Mouse (Mus musculus) CD4-positive, CD25-positive, alpha-beta regulatory T cell, adult 4 months (primary cell): ENCODE results near the gene Tfb1m. TPM values are rescaled to one million over a fixed set of nuclear protein-coding genes. Genes with fewer than 3 reads are reported as not detected.

ENCODE experiments used
- ATAC-seq: one replicate; pipeline ENCODE4 v1.8.0; 2017
- polyA plus RNA-seq, 2 experiments: library from polyadenylated mRNA; unstranded; fragments of 100-300 nt; shearing (Covaris generic); gene quantifications; one replicate each; pipeline ENCODE4 v1.2.1; 2017

Gene Tfb1m
- polyA plus RNA-seq, 2 experiments from 2014 or later: 9.7 to 10.0 TPM

- peak; percentile 80 for ATAC-seq
Observed at GRCm38 (mm10) chr17:3509841-3510240, 47.7 kb downstream of the Tfb1m start.

- peak; percentile 49 for ATAC-seq
Observed at GRCm38 (mm10) chr17:3506508-3506907, 51.1 kb downstream of the Tfb1m start.

GRCm38 (mm10) chr17:3505711-3506110 is 51.9 kb downstream of the Tfb1m start:
- no peak for ATAC-seq

DNA sequence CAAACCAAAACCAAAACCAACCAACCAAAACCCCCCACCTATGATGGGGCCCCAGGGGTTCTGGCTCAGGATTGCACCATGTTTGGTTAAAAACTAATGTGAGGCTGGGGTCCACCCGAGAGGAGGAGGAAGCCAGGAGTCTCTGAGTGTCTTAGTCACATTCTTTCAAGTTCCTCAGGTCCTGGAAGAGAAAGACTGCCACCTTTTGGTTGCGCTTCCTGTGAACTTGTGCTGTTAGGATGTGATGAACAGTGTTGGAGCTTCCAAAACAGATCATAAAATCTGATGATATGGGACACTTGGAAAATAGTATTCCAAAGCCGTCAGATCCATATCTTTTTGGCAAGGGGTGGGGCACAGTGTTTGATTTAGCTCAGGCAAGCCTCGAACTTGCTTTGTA is 56.6 kb downstream of the Tfb1m start:
- ATAC-seq: no peak

DNA sequence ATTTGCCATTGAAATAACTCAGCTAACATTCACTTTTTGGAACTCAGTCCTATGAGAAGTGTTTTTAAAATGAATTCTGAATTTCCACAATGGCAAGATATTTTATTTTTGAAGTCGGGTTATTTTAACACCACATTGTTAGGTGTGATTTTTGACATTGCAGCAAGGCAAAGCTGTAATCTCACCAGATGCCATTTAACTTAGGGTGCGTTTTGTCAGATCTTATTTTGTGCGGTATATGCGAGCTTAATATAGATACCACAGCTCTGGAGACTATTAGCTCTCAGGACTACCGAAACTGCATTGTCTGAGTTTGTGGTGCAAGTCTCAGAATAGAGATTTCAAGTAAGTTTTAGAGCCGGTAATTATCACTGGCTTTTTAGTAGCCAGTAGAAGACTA is 57.5 kb downstream of the Tfb1m start:
- no peak for ATAC-seq

GRCm38 (mm10) chr17:3499468-3499867 is 58.1 kb downstream of the Tfb1m start:
- no peak for ATAC-seq

GRCm38 (mm10) chr17:3498580-3498979 is 59.0 kb downstream of the Tfb1m start:
- ATAC-seq: no peak

DNA sequence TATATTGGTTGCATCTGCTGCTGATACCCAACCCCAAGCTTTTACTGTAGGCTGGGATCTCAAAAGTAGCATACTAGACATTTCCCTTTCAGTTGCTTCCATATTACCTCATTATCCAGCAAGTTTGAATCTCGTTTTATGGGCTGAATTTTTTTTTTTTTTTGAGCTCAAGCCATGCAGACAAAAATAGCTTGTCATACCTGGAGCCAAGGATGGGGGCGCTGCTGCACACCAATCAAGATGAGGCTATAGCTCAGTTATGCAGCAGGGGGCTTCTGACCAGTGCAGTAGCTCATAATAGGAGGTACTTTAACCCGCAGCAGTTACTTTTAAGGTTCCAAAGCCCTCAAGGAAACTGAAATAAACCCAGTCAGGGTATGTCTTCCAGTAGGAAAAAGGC is 59.5 kb downstream of the Tfb1m start:
- ATAC-seq: no peak

- ATAC-seq: no peak
Observed at GRCm38 (mm10) chr17:3496080-3496479, 61.5 kb downstream of the Tfb1m start.

DNA sequence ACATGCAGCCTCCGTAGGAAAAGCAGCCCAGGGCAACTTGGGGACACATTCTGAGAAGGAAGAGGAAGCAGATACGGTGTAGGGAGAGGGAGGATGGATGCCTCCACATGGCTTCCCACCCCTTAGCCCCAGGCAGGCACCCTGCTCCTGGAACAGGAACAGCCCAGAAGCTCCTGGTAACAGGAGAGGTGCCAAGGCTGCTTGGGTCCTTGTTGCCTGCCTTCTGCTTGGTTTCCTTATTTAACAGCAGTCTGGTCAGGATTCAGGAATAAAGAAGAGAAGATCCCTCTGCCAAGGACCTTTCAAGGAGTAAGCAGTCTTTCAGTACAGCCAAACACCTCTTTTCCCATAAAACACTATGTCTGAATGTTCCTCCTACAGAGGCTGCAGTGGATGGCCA is 62.0 kb downstream of the Tfb1m start:
- no peak for ATAC-seq

- ATAC-seq: no peak
Observed at GRCm38 (mm10) chr17:3491667-3492066, 65.9 kb downstream of the Tfb1m start.

GRCm38 (mm10) chr17:3491065-3491464 is 66.5 kb downstream of the Tfb1m start:
- ATAC-seq: no peak

GRCm38 (mm10) chr17:3490216-3490895 is 67.2 kb downstream of the Tfb1m start:
- no peak for ATAC-seq

- ATAC-seq: no peak
Observed at GRCm38 (mm10) chr17:3487721-3488601, 69.6 kb downstream of the Tfb1m start.

DNA sequence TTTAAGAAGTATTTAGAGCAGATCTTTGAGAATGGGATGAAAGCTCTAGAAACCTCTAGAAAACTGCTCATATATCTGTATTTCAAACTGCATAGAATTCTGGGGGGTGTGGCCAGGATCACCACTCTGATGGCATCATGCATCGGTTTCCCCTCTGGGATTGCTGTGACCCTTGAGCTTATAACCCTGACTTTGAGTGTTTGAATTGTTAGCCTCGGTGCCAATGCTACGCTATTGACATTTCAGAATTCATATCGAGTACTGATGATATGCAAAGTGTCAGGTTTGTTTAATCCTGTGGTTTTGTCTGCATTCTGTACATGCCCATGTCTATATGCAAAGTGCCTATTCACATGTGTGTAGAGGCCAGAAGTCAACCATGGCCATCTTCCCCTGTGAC is 70.4 kb downstream of the Tfb1m start:
- ATAC-seq: no peak

- ATAC-seq: no peak
Observed at GRCm38 (mm10) chr17:3485851-3486250, 71.7 kb downstream of the Tfb1m start.

- ATAC-seq: no peak
Observed at GRCm38 (mm10) chr17:3483091-3483490, 74.5 kb downstream of the Tfb1m start.

GRCm38 (mm10) chr17:3481576-3482575 is 75.7 kb downstream of the Tfb1m start:
- ATAC-seq: no peak

DNA sequence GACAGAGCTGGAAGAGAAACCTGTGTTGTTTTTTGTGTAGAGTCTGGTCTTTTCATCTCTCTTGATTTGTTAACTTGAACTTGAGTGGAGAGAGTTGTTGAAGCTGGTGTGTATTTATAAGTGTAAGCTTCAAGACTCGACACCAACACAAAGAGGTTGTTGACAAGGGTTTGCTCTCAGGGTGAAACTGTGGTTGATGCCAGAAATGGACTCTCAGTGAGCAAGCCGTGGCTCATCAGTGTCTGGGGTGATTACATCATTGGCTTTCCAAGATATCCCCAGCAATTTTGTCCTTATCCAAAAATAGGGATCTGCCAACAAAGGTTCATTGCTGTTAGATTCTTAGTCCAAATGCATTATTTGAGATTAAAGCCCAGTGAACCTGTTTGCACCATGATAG is 81.0 kb downstream of the Tfb1m start:
- no peak for ATAC-seq

DNA sequence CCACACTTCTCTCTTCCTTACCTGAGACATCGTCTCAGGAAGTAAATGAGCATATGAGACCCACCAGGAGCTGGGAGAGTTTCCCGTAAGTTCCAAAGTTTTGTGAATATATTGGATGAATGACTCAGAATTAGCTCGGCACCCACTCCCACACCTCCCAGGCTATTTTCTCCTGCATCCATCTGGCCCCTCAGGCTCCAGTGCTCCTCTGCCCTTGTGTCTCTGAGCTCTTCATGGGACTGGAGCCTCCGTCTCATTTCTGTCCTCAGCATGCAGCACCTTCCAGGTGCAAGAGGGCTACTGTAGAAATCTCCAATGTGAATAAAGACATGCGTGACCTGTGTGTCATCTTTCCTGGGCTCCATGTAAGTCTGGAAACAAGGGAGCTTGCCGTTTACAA is 85.6 kb downstream of the Tfb1m start:
- ATAC-seq: no peak
